ENCODE assay signal across 9 mouse cellular contexts in the genomic region with DNA sequence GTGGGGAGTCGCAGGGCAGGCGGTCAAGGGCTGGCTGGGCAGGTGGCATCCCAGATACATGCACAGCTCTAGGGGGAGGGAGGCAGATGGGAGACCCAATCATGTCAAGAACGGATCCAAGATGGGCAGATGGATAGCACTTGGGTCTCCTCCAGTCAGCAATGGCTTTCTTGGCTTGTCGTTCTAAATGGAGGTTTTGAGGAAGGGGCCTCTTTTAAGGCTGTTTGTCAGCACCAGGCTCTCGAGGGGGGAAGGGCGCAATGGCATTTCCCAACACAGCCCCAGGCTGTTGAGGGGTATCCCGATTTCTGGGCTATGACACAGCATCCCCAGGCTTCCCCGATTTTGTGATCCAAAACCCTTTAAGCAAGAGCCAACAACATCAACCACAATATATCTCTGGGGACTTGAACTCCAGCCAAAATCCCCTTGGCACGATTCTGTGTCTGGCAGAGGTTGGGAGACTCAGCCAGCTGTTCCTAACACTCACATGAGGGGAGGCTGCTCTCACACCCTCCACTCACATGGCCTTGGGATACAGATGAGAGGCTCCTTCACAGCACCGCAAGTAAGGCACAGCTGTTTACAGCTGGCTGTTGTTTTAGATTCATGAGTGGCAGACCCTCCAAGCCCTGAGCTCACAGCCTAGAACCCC. TPM values are rescaled to one million over a fixed set of nuclear protein-coding genes. Genes with fewer than 3 reads are reported as not detected.
DNase-seq lines count a peak whose midpoint lies in the region; ATAC-seq lines count a peak whose summit lies in the region.
"Had no signal": no experiment of that assay in that cellular context is flagged by ENCODE, and none has a peak within 500 bp of the region (broad histone marks: within the 10 kb centered on the region; RNA-seq: fewer than 3 reads in every experiment).

No protein-coding gene starts in this region.

- peak; percentile 75 for DNase-seq in kidney, postnatal 10 days
- DNase-seq in adipocyte (ENCODE audit: low spot score) = peak; percentile 94
- DNase-seq in limb, embryonic 10.5 days (ENCODE audit: low spot score) = no peak
- no peak for DNase-seq in urinary bladder, postnatal 14 days (ENCODE audit: low spot score)
- no peak for DNase-seq in thymus, postnatal 36 days

- H3K4me2 ChIP-seq in kidney, embryonic 14.5 days (replicated peaks; ENCODE audit: low read depth, low read length) = no peak overlapping the region
- no peak overlapping the region for H3K4me2 ChIP-seq in forebrain, embryonic 15.5 days (replicated peaks)
- H3K4me2 ChIP-seq: neural tube, embryonic 12.5 days had no signal

- H3K9me3 ChIP-seq in kidney, embryonic 14.5 days (ENCODE audit: control insufficient read depth, low read length) = no peaks in the 10 kb centered on the region
- H3K9me3 ChIP-seq in forebrain, embryonic 15.5 days = no peaks in the 10 kb centered on the region
- H3K9me3 ChIP-seq in limb, embryonic 10.5 days (replicated peaks) = no peaks in the 10 kb centered on the region
- H3K9me3 ChIP-seq: neural tube, embryonic 12.5 days had no signal

- peaks cover 19% of the 10 kb centered on the region; the same call in 1 of the 2 replicates for H3K36me3 ChIP-seq in kidney, embryonic 14.5 days (ENCODE audit: control insufficient read depth, insufficient read depth, low read length)
- peaks cover 22% of the 10 kb centered on the region for H3K36me3 ChIP-seq in forebrain, embryonic 15.5 days
- H3K36me3 ChIP-seq in limb, embryonic 10.5 days = peaks cover 61% of the 10 kb centered on the region

- no peak overlapping the region for H3K9ac ChIP-seq in kidney, embryonic 14.5 days (ENCODE audit: low read depth, low read length)
- no peak overlapping the region for H3K9ac ChIP-seq in forebrain, embryonic 15.5 days (replicated peaks)
- H3K9ac ChIP-seq: neural tube, embryonic 12.5 days had no signal

- no peaks in the 10 kb centered on the region for H3K27me3 ChIP-seq in kidney, embryonic 14.5 days (ENCODE audit: control insufficient read depth, insufficient read depth, low read length)
- H3K27me3 ChIP-seq in forebrain, embryonic 15.5 days = no peaks in the 10 kb centered on the region
- H3K27me3 ChIP-seq in limb, embryonic 10.5 days (ENCODE audit: low read depth, poor library complexity, severe bottlenecking) = no peaks in the 10 kb centered on the region
- H3K27me3 ChIP-seq: neural tube, embryonic 12.5 days had no signal

- H3K4me3 ChIP-seq in kidney, embryonic 14.5 days (ENCODE audit: low read length) = no peak overlapping the region
- H3K4me3 ChIP-seq in forebrain, embryonic 15.5 days = no peak overlapping the region
- no peak overlapping the region for H3K4me3 ChIP-seq in limb, embryonic 10.5 days
- H3K4me3 ChIP-seq: neural tube, embryonic 12.5 days had no signal

- H3K27ac ChIP-seq in kidney, embryonic 14.5 days (ENCODE audit: low read depth, low read length) = no peak overlapping the region
- peak overlapping the region; percentile 77 for H3K27ac ChIP-seq in forebrain, embryonic 15.5 days (replicated peaks)
- 0 out of 2 replicates have a peak overlapping the region, but pooled peaks have one; percentile 68 for H3K27ac ChIP-seq in limb, embryonic 10.5 days
- H3K27ac ChIP-seq: neural tube, embryonic 12.5 days had no signal

- peaks cover 8% of the 10 kb centered on the region for H3K4me1 ChIP-seq in kidney, embryonic 14.5 days (ENCODE audit: control insufficient read depth, insufficient read depth, low read length)
- peaks cover 59% of the 10 kb centered on the region for H3K4me1 ChIP-seq in forebrain, embryonic 15.5 days
- H3K4me1 ChIP-seq in limb, embryonic 10.5 days = peaks cover 45% of the 10 kb centered on the region

- WGBS in kidney, embryonic 14.5 days = 83% methylated on average over 10 of the region's 10 CpGs
- 46% methylated on average over 10 of the region's 10 CpGs for WGBS in forebrain, embryonic 15.5 days
- 78% methylated on average over 10 of the region's 10 CpGs for WGBS in limb, embryonic 10.5 days

- no peak for ATAC-seq in kidney, embryonic 14.5 days (ENCODE audit: low FRiP score, low TSS enrichment)
- ATAC-seq in forebrain, embryonic 15.5 days (replicated peaks) = peak; percentile 65
- ATAC-seq in megakaryocyte, adult 5-6 weeks (ENCODE audit: poor library complexity, severe bottlenecking) = no peak

RNA-seq across cellular contexts. Expression of a gene that starts 18.8 kb away (rescaled TPM):
- 7.3 and 13.0 TPM in 2 replicates for polyA plus RNA-seq in kidney, embryonic 14.5 days (2014; fragmentation: Nextera tagmentation; extraction: Ambion mirVana)
- 52.4 and 54.6 TPM in 2 replicates for polyA plus RNA-seq in forebrain, embryonic 15.5 days (2015; fragmentation: Nextera tagmentation; extraction: Ambion mirVana)
- 19.6 and 20.2 TPM in 2 replicates for polyA plus RNA-seq in limb, embryonic 10.5 days (2016; fragmentation: Nextera tagmentation; extraction: Ambion mirVana)
- total RNA-seq in megakaryocyte, adult 5-6 weeks (2015) = 0.64 and 0.71 TPM in 2 replicates
- total RNA-seq in megakaryocyte, adult 5-6 weeks (2017) = 0.53 and 0.59 TPM in 2 replicates

RNA-seq across cellular contexts. Expression of a gene that starts 18.9 kb away (rescaled TPM):
- polyA plus RNA-seq in kidney, embryonic 14.5 days (2014; fragmentation: Nextera tagmentation; extraction: Ambion mirVana) = 5.6 and 6.4 TPM in 2 replicates
- polyA plus RNA-seq in forebrain, embryonic 15.5 days (2015; fragmentation: Nextera tagmentation; extraction: Ambion mirVana) = 12.9 and 13.7 TPM in 2 replicates
- polyA plus RNA-seq in limb, embryonic 10.5 days (2016; fragmentation: Nextera tagmentation; extraction: Ambion mirVana) = 9.8 and 12.8 TPM in 2 replicates
- total RNA-seq in megakaryocyte, adult 5-6 weeks (2015) = 0.21 and 0.31 TPM in 2 replicates
- 0.65 and 1.1 TPM in 2 replicates for total RNA-seq in megakaryocyte, adult 5-6 weeks (2017)

RNA-seq across cellular contexts. Expression of a gene that starts 58.2 kb away (rescaled TPM):
- 21.4 and 37.2 TPM in 2 replicates for polyA plus RNA-seq in kidney, embryonic 14.5 days (2014; fragmentation: Nextera tagmentation; extraction: Ambion mirVana)
- 43.9 and 49.8 TPM in 2 replicates for polyA plus RNA-seq in forebrain, embryonic 15.5 days (2015; fragmentation: Nextera tagmentation; extraction: Ambion mirVana)
- polyA plus RNA-seq in limb, embryonic 10.5 days (2016; fragmentation: Nextera tagmentation; extraction: Ambion mirVana) = 23.4 and 27.8 TPM in 2 replicates
- total RNA-seq in megakaryocyte, adult 5-6 weeks (2015) = 9.3 and 16.5 TPM in 2 replicates
- total RNA-seq in megakaryocyte, adult 5-6 weeks (2017) = 8.0 and 9.8 TPM in 2 replicates

Comparison
In these comparisons a context has a peak if more than half of its experiments do, and no peak if none do; other contexts are left out.
1. DNase-seq: peak in kidney, postnatal 10 days (single experiment) and adipocyte (single experiment); none in limb, embryonic 10.5 days (single experiment), urinary bladder, postnatal 14 days (single experiment) and thymus, postnatal 36 days (0 of 2).